Mouse (Mus musculus) mature B cell (primary cell): ENCODE results near the gene E2f2.

Source experiments
- in situ Hi-C: fragments of 300-500 bp; cut with MboI; formaldehyde crosslinking; loops from 2 replicates; pipeline ENCODE4 v1.14.3; 2019

Gene E2f2

GRCm38 (mm10) chr4:136199562-136200292 lies 27.5 kb downstream of the E2f2 start:
- in situ Hi-C loops, result loop anchor here (5.0 kb wide), 1 partner anchor 37 kb away; no protein-coding TSS in a partner anchor

- in situ Hi-C loops, result no loop called here
These were observed 30.3 kb downstream of the E2f2 start for GRCm38 (mm10) chr4:136202509-136202908.

DNA sequence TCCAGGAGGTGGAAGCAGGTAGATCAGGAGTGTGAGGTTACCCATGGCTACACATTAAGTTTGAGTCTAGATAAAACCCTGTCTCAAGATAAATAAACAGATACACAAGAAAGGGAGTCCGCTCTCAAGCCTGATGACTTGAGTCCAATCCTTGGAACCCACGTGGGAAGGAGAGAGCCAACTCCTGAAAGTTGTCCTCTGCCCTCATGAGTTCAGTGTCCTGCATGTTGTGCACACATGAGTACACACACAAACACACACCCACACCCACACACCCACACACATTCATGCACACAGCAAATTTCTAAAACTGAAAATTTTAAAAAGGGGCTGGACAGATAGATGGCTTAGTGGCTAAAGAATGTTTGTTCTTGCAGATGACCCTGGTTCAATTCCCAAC lies 32.6 kb downstream of the E2f2 start:
- in situ Hi-C loops, result no loop called here

DNA sequence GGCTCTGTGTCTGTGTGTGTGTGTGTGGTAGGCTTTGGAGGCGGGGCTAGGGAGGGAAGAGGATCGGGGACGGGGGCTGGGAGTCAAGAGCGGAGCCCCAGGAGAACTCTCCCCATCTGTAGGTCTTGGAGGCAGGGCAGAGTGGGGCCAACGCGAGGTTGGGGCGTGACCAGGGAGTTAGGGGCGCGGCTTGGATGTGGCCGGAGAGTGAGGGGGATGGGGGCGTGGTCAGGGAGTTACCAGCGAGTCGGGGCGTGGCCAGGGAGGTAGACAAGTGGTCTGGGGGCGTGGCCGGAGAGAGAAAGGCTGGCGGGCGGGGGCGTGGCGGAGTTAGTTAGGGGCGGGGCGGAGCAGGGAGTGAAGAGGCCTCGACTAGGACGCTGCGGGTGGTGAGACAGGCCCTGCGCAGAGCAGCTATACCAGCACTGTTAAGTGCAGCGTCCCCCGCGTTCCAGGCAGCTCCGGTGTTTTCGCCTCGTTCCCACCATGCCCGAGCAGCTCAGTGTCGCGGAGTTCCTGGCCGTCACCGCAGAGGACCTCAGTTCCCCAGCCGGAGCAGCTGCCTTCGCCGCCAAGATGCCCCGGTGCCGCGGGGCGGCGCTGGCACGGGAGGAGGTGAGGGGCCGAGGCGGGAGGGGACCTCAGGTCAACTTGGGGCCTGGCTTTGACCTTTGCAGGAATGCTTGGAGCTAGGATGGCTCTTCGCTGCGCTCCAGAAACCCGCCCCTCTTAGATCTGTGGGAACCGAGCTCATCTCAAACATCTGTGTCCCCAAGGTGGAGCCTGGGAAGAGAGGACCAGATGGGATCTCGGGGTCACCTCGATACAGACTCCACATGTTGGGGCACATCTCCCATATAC lies 34.1 kb downstream of the E2f2 start, which contains the start of gene Asap3:
Gene Asap3 (plus strand): TSS at position 333 of the 861 bp plus-strand sequence.
- in situ Hi-C loops, result no loop called here

GRCm38 (mm10) chr4:136206943-136207342 lies 34.7 kb downstream of the E2f2 start:
- in situ Hi-C loops, result no loop called here

DNA sequence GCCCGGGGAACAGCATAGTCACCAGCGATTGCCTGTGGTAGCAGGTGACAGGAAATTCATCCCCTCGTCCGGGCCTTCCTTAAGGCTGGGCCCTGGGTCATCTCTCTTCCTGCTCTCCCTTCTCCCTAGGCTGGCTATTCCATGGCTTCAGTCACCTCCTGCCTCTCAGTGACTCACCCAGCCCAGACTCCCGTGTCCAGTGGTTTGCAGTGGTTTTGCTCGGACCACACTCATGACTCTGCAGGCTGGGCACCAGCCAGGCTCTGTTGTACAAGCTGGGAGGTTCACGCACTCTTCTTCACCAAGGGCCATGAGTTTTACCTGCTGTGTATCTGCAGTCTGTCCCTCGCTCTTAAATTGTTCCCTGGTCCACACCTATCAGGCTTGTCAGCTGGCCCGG lies 38.7 kb downstream of the E2f2 start:
- in situ Hi-C loops, result no loop called here

DNA sequence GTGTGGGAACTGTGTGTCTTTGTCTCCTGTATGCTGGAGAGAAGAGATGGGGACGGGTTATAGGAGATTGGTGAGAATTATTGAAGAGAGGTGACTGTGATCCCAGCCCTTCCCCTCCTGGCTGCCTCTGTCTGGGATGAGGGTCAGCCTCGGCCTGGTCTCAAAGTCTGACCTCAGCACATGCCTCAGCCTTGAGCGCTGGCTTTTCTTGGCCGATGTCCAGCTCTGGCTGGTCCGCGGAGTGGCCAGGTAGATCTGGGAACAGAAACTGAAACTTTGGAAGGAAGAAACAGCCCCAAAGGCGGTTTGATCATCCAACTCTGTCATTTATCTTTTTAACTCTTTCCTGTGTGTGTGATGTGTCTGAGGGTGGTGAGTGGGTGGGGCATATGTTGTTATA lies 41.4 kb downstream of the E2f2 start:
- in situ Hi-C loops, result no loop called here

DNA sequence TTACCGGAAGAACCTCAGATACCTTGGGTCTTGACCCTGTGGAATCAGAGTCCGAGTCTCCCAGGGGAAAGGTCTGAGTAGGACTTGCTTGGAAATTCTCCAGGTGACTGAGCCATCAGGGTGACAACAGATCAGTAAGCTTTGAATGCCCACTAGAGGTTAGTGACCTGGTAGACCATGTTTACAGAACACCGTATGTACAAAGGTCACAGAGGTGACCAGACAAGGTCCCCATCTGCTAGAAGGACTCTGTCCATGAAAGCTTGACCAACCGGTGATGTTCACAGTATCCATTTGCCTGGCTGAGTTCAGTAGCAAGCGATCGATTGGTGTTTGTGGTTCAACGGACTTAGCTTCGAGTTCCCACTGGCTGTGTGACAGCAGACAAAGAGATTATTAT lies 42.6 kb downstream of the E2f2 start:
- in situ Hi-C loops, result no loop called here

DNA sequence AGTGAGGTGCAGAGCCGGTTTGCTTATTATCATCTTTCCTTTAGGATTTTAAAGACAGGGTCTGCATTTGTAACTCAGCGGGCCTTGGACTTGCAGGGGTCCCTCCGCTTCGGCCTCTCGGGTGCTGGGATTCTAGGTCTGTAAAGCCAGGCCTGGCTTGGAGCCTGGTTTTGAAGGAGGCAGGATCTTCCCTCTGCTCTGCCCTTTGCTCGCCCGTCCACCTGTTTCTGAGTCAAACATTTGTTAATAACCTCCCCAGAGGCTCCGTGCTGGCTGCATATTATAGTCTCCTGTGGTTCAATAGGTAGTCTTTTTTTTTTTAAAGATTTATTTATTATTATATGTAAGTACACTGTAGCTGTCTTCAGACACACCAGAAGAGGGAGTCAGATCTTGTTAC lies 43.4 kb downstream of the E2f2 start:
- in situ Hi-C loops, result no loop called here

DNA sequence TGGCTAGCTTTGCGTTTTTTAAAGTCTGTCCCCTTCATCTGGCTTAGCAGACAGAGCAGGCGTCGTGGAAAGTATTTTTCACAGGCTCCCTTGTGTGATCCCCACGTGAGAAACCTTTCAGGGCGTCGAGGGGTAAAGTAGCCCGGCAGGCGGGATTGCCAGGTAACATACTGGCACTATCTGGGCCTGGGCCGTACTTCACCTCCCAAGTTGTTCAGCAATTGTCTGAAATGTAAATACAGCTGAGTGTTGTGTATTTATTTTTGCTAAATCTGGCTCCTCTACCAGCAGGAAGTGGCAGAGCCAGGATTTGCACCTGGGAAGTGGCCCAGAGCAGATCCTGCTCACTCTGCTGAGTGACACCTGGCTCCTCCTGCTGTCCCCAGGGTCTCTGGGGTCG lies 44.9 kb downstream of the E2f2 start:
- in situ Hi-C loops, result no loop called here

DNA sequence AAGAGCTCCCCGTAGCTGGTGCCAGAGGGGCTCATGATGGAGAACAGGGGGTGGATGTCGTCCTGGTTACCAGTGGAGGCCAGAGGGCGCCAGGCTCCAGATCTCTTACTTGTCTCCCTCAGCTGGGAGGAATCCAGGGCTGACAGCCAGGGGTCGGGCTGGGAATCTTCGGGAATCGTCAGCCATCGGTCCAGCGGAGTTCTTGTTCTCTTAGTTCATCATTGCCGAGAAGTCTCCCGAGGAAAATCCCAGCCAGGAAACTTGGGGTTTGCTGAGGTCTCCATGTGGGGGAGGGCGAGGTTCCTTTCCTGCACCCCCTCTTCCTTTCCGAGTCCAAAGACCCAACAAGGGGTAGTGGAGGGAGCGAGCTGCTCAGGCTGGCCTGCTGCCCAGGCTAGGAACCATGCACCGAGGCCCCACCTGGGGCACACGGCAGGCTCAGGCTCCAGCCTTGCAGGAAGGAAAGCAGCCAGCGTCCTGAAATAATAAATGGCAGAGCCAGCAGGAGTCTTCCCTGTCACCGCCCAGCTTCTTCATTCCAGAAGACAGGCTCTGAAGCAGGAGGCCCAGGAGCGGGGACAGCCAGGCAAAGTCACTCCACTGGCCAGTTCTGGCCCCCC lies 46.5 kb downstream of the E2f2 start:
- in situ Hi-C loops, result no loop called here

- in situ Hi-C loops, result no loop called here
These were observed 48.1 kb downstream of the E2f2 start for GRCm38 (mm10) chr4:136220133-136220775.

DNA sequence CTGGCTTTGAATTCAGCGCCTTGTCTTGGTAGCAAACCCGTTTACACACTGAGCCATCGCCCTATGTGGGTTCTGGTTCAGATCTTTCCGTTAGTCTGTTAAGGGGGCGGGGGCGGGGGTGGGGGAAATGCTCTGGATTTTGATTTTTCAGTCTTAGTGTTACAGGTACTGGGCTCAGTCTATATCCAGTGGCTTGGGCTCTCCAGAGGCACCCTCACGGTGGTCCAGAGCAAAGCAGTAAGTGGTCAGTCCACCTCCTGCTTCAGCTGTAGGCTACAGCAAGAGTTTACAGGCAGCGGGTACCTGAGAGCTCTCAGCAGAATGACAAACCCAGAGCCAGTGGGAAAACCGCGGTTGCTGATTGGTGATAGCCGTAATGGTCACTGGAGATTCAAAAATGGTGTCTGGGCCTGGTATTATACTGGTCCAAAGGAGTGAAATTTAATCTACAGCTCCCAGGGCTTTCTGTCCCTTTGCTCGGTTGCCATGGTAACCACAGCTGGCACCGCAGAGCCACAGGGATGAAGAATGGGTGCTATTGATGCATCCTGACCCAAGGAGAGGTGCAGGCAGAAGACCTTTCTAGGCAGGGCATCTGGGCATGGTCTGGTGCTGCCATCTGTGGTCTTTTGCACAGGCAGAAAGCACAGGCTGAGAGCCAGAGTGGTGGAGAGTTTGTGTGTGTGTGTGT lies 51.5 kb downstream of the E2f2 start:
- in situ Hi-C loops, result no loop called here

DNA sequence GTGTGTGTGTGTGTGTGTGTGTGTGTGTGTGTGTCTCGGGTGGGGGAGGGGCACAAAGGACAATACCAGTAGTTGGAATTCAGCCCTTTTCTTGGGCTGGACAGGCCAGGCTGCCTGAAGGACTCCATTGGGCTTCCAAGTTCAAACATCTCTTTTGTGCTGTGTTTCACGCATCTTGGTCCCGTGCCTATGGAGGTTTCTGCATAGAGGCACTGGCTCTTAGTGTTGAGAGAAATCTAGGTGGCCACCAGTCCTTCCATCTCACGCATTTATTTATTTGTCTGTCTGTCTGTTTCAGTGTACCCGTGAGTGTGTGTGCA lies 52.0 kb downstream of the E2f2 start:
- in situ Hi-C loops, result no loop called here

DNA sequence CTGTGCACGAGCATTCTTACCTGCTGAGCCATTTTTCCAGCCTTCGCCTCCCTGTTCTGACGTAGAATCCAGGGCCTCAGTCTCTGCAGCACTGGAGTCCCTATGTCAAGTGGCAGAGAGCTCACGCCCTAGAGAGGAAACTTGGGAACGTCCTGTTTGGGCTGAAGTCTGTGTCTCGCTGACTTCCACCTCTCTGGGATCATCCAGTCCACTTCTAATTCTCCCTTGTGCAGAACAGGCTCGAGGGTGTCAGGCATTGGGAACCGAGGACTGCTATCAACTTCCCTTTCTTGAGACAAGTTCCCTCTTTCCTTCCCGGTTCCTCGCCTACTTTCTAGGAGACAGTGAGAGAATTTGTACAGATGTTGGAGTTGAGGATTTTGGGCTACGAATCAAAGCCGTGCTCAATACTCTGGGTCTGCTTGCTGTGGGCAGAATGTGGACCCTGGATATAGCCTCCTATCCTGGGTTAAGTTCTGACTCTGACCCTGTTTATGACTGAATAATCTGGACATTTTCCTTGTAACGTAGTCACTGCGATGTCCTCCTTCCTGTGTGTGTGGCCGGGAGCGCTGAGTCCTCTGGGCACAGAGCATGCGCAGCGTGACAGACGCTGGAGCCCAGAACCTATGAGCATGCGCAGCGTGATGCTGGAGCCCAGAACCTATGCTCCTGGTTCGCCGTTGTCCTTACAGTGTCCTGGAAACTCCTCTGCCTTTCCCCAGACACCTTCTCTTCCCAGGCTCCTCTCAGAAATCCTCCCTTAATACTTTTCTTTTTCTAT lies 52.7 kb downstream of the E2f2 start:
- in situ Hi-C loops, result no loop called here

- in situ Hi-C loops, result no loop called here
These were observed 55.2 kb downstream of the E2f2 start for GRCm38 (mm10) chr4:136227408-136227807.

- in situ Hi-C loops, result no loop called here
These were observed 56.4 kb downstream of the E2f2 start for GRCm38 (mm10) chr4:136228640-136229039.

GRCm38 (mm10) chr4:136238669-136239068 lies 66.5 kb downstream of the E2f2 start:
- in situ Hi-C loops, result no loop called here

DNA sequence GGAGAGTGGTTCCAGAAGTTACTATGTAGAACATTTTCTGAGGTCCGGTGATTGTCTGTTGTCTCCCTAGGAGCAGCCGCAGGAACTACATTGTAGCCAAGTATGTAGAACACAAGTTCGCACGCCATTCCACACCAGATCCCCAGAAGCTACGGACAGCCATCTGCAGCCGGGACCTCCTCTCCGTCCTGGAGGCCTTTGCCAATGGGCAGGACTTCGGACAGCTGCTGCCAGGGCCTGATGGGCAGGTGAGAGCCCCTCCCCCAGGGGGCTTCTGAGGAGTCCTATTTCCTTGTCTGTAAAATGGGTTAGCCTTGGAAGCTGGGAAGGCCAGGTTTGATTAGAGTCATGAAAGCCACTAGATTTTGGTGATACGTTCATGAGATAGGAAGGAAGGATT lies 66.9 kb downstream of the E2f2 start:
- in situ Hi-C loops, result no loop called here

GRCm38 (mm10) chr4:136239622-136240021 lies 67.4 kb downstream of the E2f2 start:
- in situ Hi-C loops, result no loop called here

- in situ Hi-C loops, result no loop called here
These were observed 67.9 kb downstream of the E2f2 start for GRCm38 (mm10) chr4:136240123-136240522.
